ENCODE assay signal across 13 mouse cellular contexts in genomic region chr12:49377281-49377970, GRCm38 (mm10). TPM values are rescaled to one million over a fixed set of nuclear protein-coding genes. Genes with fewer than 3 reads are reported as not detected.
A peak's percentile ranks its signal among the peaks of the same experiment; 100 is the strongest.
DNase-seq lines count a peak whose midpoint lies in the region; ATAC-seq and TF ChIP-seq lines count a peak whose summit lies in the region.
"Had no signal": no experiment of that assay in that cellular context is flagged by ENCODE, and none has a peak within 500 bp of the region (broad histone marks: within the 10 kb centered on the region; RNA-seq: fewer than 3 reads in every experiment).

No protein-coding gene starts in this region.

- H3K4me1 ChIP-seq in hindbrain, embryonic 12.5 days, result no peaks in the 10 kb centered on the region
- peaks cover 8% of the 10 kb centered on the region; the same call in 1 of the 2 replicates for H3K4me1 ChIP-seq in hindbrain, embryonic 13.5 days (replicated peaks)
- H3K4me1 ChIP-seq in cortical plate, adult 2 months (ENCODE audit: control insufficient read depth, insufficient read depth, low read length), result peaks cover 3% of the 10 kb centered on the region; the same call in 1 of the 2 replicates
- H3K4me1 ChIP-seq in midbrain, embryonic 12.5 days, result peaks cover 5% of the 10 kb centered on the region

- no peak for TF ChIP-seq CTCF in cortical plate, adult 2 months (IDR thresholded peaks at IDR 0.05; ENCODE audit: extremely low read depth, insufficient read depth, low read length)

- WGBS in hindbrain, embryonic 12.5 days, result under 1% methylated on average over 15 of the region's 15 CpGs
- under 1% methylated on average over 15 of the region's 15 CpGs for WGBS in hindbrain, embryonic 13.5 days
- WGBS in midbrain, embryonic 12.5 days, result under 1% methylated on average over 15 of the region's 15 CpGs

- no peak overlapping the region for H3K9ac ChIP-seq in hindbrain, embryonic 12.5 days
- no peak overlapping the region for H3K9ac ChIP-seq in hindbrain, embryonic 13.5 days
- no peak overlapping the region for H3K9ac ChIP-seq in midbrain, embryonic 12.5 days (replicated peaks)
- H3K9ac ChIP-seq: kidney, embryonic 15.5 days had no signal

- no peaks in the 10 kb centered on the region for H3K36me3 ChIP-seq in hindbrain, embryonic 12.5 days
- H3K36me3 ChIP-seq in hindbrain, embryonic 13.5 days, result no peaks in the 10 kb centered on the region
- H3K36me3 ChIP-seq in midbrain, embryonic 12.5 days, result no peaks in the 10 kb centered on the region
- H3K36me3 ChIP-seq: kidney, embryonic 15.5 days had no signal

- 0 out of 2 replicates have a peak overlapping the region, but pooled peaks have one; percentile 7 for H3K4me3 ChIP-seq in hindbrain, embryonic 12.5 days
- H3K4me3 ChIP-seq in hindbrain, embryonic 13.5 days, result no peak overlapping the region
- peak overlapping the region; percentile 40 for H3K4me3 ChIP-seq in cortical plate, adult 2 months (ENCODE audit: insufficient read depth, low read length)
- H3K4me3 ChIP-seq in midbrain, embryonic 12.5 days, result 0 out of 2 replicates have a peak overlapping the region, but pooled peaks have one; percentile 4
- H3K4me3 ChIP-seq: kidney, embryonic 15.5 days had no signal

- no peak overlapping the region for H3K27ac ChIP-seq in hindbrain, embryonic 12.5 days
- no peak overlapping the region for H3K27ac ChIP-seq in hindbrain, embryonic 13.5 days
- H3K27ac ChIP-seq in cortical plate, adult 2 months (ENCODE audit: insufficient read depth, low read length), result peak overlapping the region; percentile 98
- H3K27ac ChIP-seq in midbrain, embryonic 12.5 days (replicated peaks), result no peak overlapping the region
- H3K27ac ChIP-seq: kidney, embryonic 15.5 days; macrophage had no signal

- peak; percentile 41; the same call in 1 of the 2 replicates for TF ChIP-seq POLR2A in cortical plate, adult 2 months (IDR thresholded peaks at IDR 0.05; ENCODE audit: extremely low read depth, insufficient read depth, low read length)

- ATAC-seq in hindbrain, embryonic 12.5 days (ENCODE audit: low FRiP score), result no peak
- no peak; the same call in 1 of the 2 replicates for ATAC-seq in hindbrain, embryonic 13.5 days (ENCODE audit: low FRiP score)
- 0 out of 2 replicates have a peak, but pooled peaks have one; percentile 16 for ATAC-seq in frontal cortex, adult (ENCODE audit: low TSS enrichment)
- ATAC-seq in midbrain, embryonic 12.5 days (ENCODE audit: low FRiP score, low read depth), result peak; percentile 16; the same call in 1 of the 2 replicates

- no peak for DNase-seq in gastrocnemius, postnatal 25 days
- DNase-seq in ovary, postnatal 36 days (ENCODE audit: low spot score), result no peak
- no peak for DNase-seq in heart, adult 9 months (ENCODE audit: low spot score in 2 of 2)

- H3K27me3 ChIP-seq in hindbrain, embryonic 12.5 days, result peaks cover 91% of the 10 kb centered on the region
- H3K27me3 ChIP-seq in hindbrain, embryonic 13.5 days, result peaks cover 96% of the 10 kb centered on the region
- peaks cover 89% of the 10 kb centered on the region for H3K27me3 ChIP-seq in midbrain, embryonic 12.5 days

- no peak overlapping the region for H3K4me2 ChIP-seq in hindbrain, embryonic 12.5 days (replicated peaks)
- no peak overlapping the region for H3K4me2 ChIP-seq in hindbrain, embryonic 13.5 days
- no peak overlapping the region for H3K4me2 ChIP-seq in midbrain, embryonic 12.5 days (replicated peaks)
- H3K4me2 ChIP-seq: kidney, embryonic 15.5 days had no signal

- no peaks in the 10 kb centered on the region for H3K9me3 ChIP-seq in hindbrain, embryonic 12.5 days (replicated peaks)
- no peaks in the 10 kb centered on the region for H3K9me3 ChIP-seq in hindbrain, embryonic 13.5 days
- H3K9me3 ChIP-seq in midbrain, embryonic 12.5 days, result no peaks in the 10 kb centered on the region
- H3K9me3 ChIP-seq: kidney, embryonic 15.5 days had no signal

RNA-seq across cellular contexts. Expression of gene Foxg1, which starts 5.0 kb away (rescaled TPM):
- polyA plus RNA-seq in hindbrain, embryonic 12.5 days (2016; fragmentation: Nextera tagmentation; extraction: Ambion mirVana), result 0.68 and 1.9 TPM in 2 replicates
- polyA plus RNA-seq in hindbrain, embryonic 13.5 days (2015; fragmentation: Nextera tagmentation; extraction: Ambion mirVana), result 0.40 and 0.44 TPM in 2 replicates
- 61.2 and 63.1 TPM in 2 replicates for polyA plus RNA-seq in cortical plate, adult 2 months (2012; rRNA removed)
- polyA plus RNA-seq in midbrain, embryonic 12.5 days (2016; fragmentation: Nextera tagmentation; extraction: Ambion mirVana), result 3.0 and 4.6 TPM in 2 replicates
- total RNA-seq in gastrocnemius, postnatal 25 days (2021), result not detected
- total RNA-seq: neutrophil, adult 5-6 weeks had no signal
- polyA plus RNA-seq: heart, embryonic 14.5 days; kidney, embryonic 15.5 days; macrophage had no signal

RNA-seq across cellular contexts. Expression of gene Gm43517, which starts 7.5 kb away (rescaled TPM):
- 0.07 and 0.08 TPM in 2 replicates for polyA plus RNA-seq in hindbrain, embryonic 12.5 days (2016; fragmentation: Nextera tagmentation; extraction: Ambion mirVana)
- not detected in 2 replicates for polyA plus RNA-seq in hindbrain, embryonic 13.5 days (2015; fragmentation: Nextera tagmentation; extraction: Ambion mirVana)
- 2.1 and 2.3 TPM in 2 replicates for polyA plus RNA-seq in cortical plate, adult 2 months (2012; rRNA removed)
- 0.28 TPM in 1 of 2 replicates, not detected in the other for polyA plus RNA-seq in midbrain, embryonic 12.5 days (2016; fragmentation: Nextera tagmentation; extraction: Ambion mirVana)
- not detected for total RNA-seq in gastrocnemius, postnatal 25 days (2021)
- total RNA-seq: adrenal gland, postnatal 4 days; neutrophil, adult 5-6 weeks had no signal
- polyA plus RNA-seq: heart, embryonic 14.5 days; kidney, embryonic 15.5 days; macrophage had no signal

Comparison
In these comparisons a context has a peak if more than half of its experiments do, and no peak if none do; other contexts are left out.
1. ATAC-seq: peak in frontal cortex, adult (single experiment) and midbrain, embryonic 12.5 days (single experiment); none in hindbrain, embryonic 12.5 days (single experiment) and hindbrain, embryonic 13.5 days (single experiment).
2. RNA of gene Foxg1, which starts 5.0 kb away (polyA plus RNA-seq): 61.2 to 63.1 TPM in cortical plate, adult 2 months; 3.0 to 4.6 TPM in midbrain, embryonic 12.5 days, 0.68 to 1.9 TPM in hindbrain, embryonic 12.5 days and 0.40 to 0.44 TPM in hindbrain, embryonic 13.5 days; every median in the first group is over 10 times any median in the second.